Mouse (Mus musculus): Measurements from ENCODE around the gene Slc26a8. TPM values are rescaled to one million over a fixed set of nuclear protein-coding genes. Genes with fewer than 3 reads are reported as not detected.
A peak's percentile ranks its signal among the peaks of the same experiment; 100 is the strongest.
"Not testable (repeated sequence)": the region's sequence is repeated elsewhere in the genome, so short reads cannot be mapped to it uniquely, and the experiment has no call there.

Gene Slc26a8
- polyA plus RNA-seq (2012) = 0.04 and 0.08 TPM in 2 replicates

GRCm38 (mm10) chr17:28689586-28690283 is at the start of gene Slc26a8:
TSS of gene Slc26a8 (minus strand) at chr17:28690233.
- no peak for TF ChIP-seq GATA1 (IDR thresholded peaks at IDR 0.05; ENCODE audit: low read length)
- no peak for TF ChIP-seq TAL1 (IDR thresholded peaks at IDR 0.05; ENCODE audit: low read length)
- Histone ChIP-seq H3K4me1 (ENCODE audit: control insufficient read depth) (peaks cover 41% of the 10 kb centered on the region), H3K27me3 (ENCODE audit: control insufficient read depth) (peaks cover 9% of the 10 kb centered on the region), H3K36me3 (ENCODE audit: control insufficient read depth) (peaks cover 11% of the 10 kb centered on the region), H3K9me3 (ENCODE audit: control insufficient read depth, low read length) (no peaks in the 10 kb centered on the region), H3K4me3 (replicated peaks) (peak within 1 kb of the TSS; percentile 91)

GRCm38 (mm10) chr17:28739244-28739643 is 49.2 kb upstream of the Slc26a8 start:
- H3K27me3 ChIP-seq (ENCODE audit: control insufficient read depth) = no peaks in the 10 kb centered on the region
- TF ChIP-seq TAL1 (IDR thresholded peaks at IDR 0.05; ENCODE audit: low read length) (no peak), GATA1 (IDR thresholded peaks at IDR 0.05; ENCODE audit: low read length) (no peak)
- peaks cover 93% of the 10 kb centered on the region for H3K36me3 ChIP-seq (ENCODE audit: control insufficient read depth)
- peaks cover 3% of the 10 kb centered on the region; the same call in 1 of the 2 replicates for H3K4me1 ChIP-seq (ENCODE audit: control insufficient read depth)
- H3K4me3 ChIP-seq (replicated peaks) = no peak overlapping the region
- no peaks in the 10 kb centered on the region; the same call in 1 of the 2 replicates for H3K9me3 ChIP-seq (ENCODE audit: control insufficient read depth, low read length)

- Histone ChIP-seq H3K4me1 (ENCODE audit: control insufficient read depth) (peaks cover 3% of the 10 kb centered on the region; the same call in 1 of the 2 replicates), H3K4me3 (replicated peaks) (no peak overlapping the region), H3K36me3 (ENCODE audit: control insufficient read depth) (peaks cover 88% of the 10 kb centered on the region), H3K27me3 (ENCODE audit: control insufficient read depth) (no peaks in the 10 kb centered on the region), H3K9me3 (ENCODE audit: control insufficient read depth, low read length) (no peaks in the 10 kb centered on the region)
- no peak for TF ChIP-seq GATA1 (IDR thresholded peaks at IDR 0.05; ENCODE audit: low read length)
Observed at GRCm38 (mm10) chr17:28737973-28738372, 47.9 kb upstream of the Slc26a8 start.

GRCm38 (mm10) chr17:28736486-28736885 is 46.5 kb upstream of the Slc26a8 start:
- H3K36me3 ChIP-seq (ENCODE audit: control insufficient read depth) = peaks cover 88% of the 10 kb centered on the region
- TF ChIP-seq GATA1 (IDR thresholded peaks at IDR 0.05; ENCODE audit: low read length) (no peak), TAL1 (IDR thresholded peaks at IDR 0.05; ENCODE audit: low read length) (no peak)

GRCm38 (mm10) chr17:28735317-28736105 is 45.5 kb upstream of the Slc26a8 start:
- H3K9me3 ChIP-seq (ENCODE audit: control insufficient read depth, low read length) = no peaks in the 10 kb centered on the region
- H3K4me1 ChIP-seq (ENCODE audit: control insufficient read depth) = 0 out of 2 replicates have a peak, but pooled peaks cover under 1% of the 10 kb centered on the region
- TF ChIP-seq GATA1 (IDR thresholded peaks at IDR 0.05; ENCODE audit: low read length) (no peak), TAL1 (IDR thresholded peaks at IDR 0.05; ENCODE audit: low read length) (no peak)
- peaks cover 88% of the 10 kb centered on the region for H3K36me3 ChIP-seq (ENCODE audit: control insufficient read depth)
- no peaks in the 10 kb centered on the region for H3K27me3 ChIP-seq (ENCODE audit: control insufficient read depth)
- no peak overlapping the region for H3K4me3 ChIP-seq (replicated peaks)

More at GRCm38 (mm10) chr17:28736486-28736885, 46.5 kb upstream of the Slc26a8 start:
- Histone ChIP-seq H3K4me3 (replicated peaks) (no peak overlapping the region), H3K27me3 (ENCODE audit: control insufficient read depth) (no peaks in the 10 kb centered on the region), H3K4me1 (ENCODE audit: control insufficient read depth) (peaks cover 3% of the 10 kb centered on the region; the same call in 1 of the 2 replicates), H3K9me3 (ENCODE audit: control insufficient read depth, low read length) (no peaks in the 10 kb centered on the region)

- H3K36me3 ChIP-seq (ENCODE audit: control insufficient read depth) = peaks cover 93% of the 10 kb centered on the region
- not testable (repeated sequence) for H3K27me3 ChIP-seq (ENCODE audit: control insufficient read depth); H3K9me3 ChIP-seq (ENCODE audit: control insufficient read depth, low read length); H3K4me3 ChIP-seq (replicated peaks); H3K4me1 ChIP-seq (ENCODE audit: control insufficient read depth)
Observed at GRCm38 (mm10) chr17:28727511-28727910, 37.5 kb upstream of the Slc26a8 start.

- Histone ChIP-seq H3K4me3 (replicated peaks) (no peak within 1 kb of the TSS), H3K27me3 (ENCODE audit: control insufficient read depth) (no peaks in the 10 kb centered on the region), H3K36me3 (ENCODE audit: control insufficient read depth) (peaks cover 93% of the 10 kb centered on the region), H3K9me3 (ENCODE audit: control insufficient read depth, low read length) (no peaks in the 10 kb centered on the region), H3K4me1 (ENCODE audit: control insufficient read depth) (no peaks in the 10 kb centered on the region)
- TF ChIP-seq TAL1 (IDR thresholded peaks at IDR 0.05; ENCODE audit: low read length) = no peak
- no peak for TF ChIP-seq GATA1 (IDR thresholded peaks at IDR 0.05; ENCODE audit: low read length)
Observed at GRCm38 (mm10) chr17:28725783-28726182, 35.8 kb upstream of the Slc26a8 start, which contains the start of gene AC170998.1. TSS of gene AC170998.1 (plus strand) at chr17:28726083.

GRCm38 (mm10) chr17:28717535-28717934 is 27.5 kb upstream of the Slc26a8 start:
- no peaks in the 10 kb centered on the region; the same call in 1 of the 2 replicates for H3K4me1 ChIP-seq (ENCODE audit: control insufficient read depth)
- TF ChIP-seq TAL1 (IDR thresholded peaks at IDR 0.05; ENCODE audit: low read length) (no peak), GATA1 (IDR thresholded peaks at IDR 0.05; ENCODE audit: low read length) (no peak)
- no peaks in the 10 kb centered on the region for H3K9me3 ChIP-seq (ENCODE audit: control insufficient read depth, low read length)
- H3K27me3 ChIP-seq (ENCODE audit: control insufficient read depth) = no peaks in the 10 kb centered on the region
- H3K4me3 ChIP-seq (replicated peaks) = no peak overlapping the region
- peaks cover 88% of the 10 kb centered on the region for H3K36me3 ChIP-seq (ENCODE audit: control insufficient read depth)

GRCm38 (mm10) chr17:28715832-28716548 is 26.0 kb upstream of the Slc26a8 start:
- no peaks in the 10 kb centered on the region for H3K9me3 ChIP-seq (ENCODE audit: control insufficient read depth, low read length)
- TF ChIP-seq TAL1 (IDR thresholded peaks at IDR 0.05; ENCODE audit: low read length) (no peak), GATA1 (IDR thresholded peaks at IDR 0.05; ENCODE audit: low read length) (no peak)
- H3K4me3 ChIP-seq (replicated peaks) = no peak overlapping the region
- peaks cover 76% of the 10 kb centered on the region for H3K36me3 ChIP-seq (ENCODE audit: control insufficient read depth)
- H3K27me3 ChIP-seq (ENCODE audit: control insufficient read depth) = no peaks in the 10 kb centered on the region
- no peaks in the 10 kb centered on the region; the same call in 1 of the 2 replicates for H3K4me1 ChIP-seq (ENCODE audit: control insufficient read depth)

Data from erythroblast, embryonic 14.5 days (primary cell).